ENCODE assay signal across 31 mouse cellular contexts in the genomic region with DNA sequence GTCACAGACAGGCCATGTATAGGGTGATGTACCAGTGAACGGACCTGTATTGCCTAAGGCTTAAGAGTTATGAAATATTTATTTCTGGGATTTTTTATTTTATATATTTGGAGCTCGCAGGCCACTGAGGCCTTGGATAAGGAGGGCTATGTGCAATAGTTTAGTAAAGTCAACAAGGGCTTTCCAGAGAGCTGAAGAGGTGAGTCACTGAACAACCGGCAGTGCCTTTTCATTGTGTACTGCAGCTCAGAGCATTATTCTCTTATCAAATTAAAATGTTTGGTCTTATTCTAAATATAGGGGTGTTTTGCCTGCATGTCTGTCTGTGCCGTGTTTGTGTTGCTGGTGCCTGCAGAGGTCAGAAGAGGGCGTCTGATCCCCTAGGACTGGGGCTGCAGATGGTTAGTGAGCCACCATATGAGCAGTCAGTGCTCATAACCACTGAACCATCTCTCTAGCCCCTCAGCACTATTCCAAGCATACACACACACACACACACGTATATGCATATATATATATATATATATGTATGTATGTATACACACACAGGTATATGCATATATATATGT. TPM values are rescaled to one million over a fixed set of nuclear protein-coding genes. Genes with fewer than 3 reads are reported as not detected.
DNase-seq lines count a peak whose midpoint lies in the region; ATAC-seq and TF ChIP-seq lines count a peak whose summit lies in the region.
"Had no signal": no experiment of that assay in that cellular context is flagged by ENCODE, and none has a peak within 500 bp of the region (broad histone marks: within the 10 kb centered on the region; RNA-seq: fewer than 3 reads in every experiment).

No protein-coding gene starts in this region.

- H3K9me3 ChIP-seq in intestine, postnatal 0 days (ENCODE audit: control insufficient read depth), result no peaks in the 10 kb centered on the region
- H3K9me3 ChIP-seq in intestine, embryonic 15.5 days, result no peaks in the 10 kb centered on the region
- no peaks in the 10 kb centered on the region for H3K9me3 ChIP-seq in lung, postnatal 0 days (ENCODE audit: low read length)
- no peaks in the 10 kb centered on the region for H3K9me3 ChIP-seq in stomach, embryonic 16.5 days (replicated peaks; ENCODE audit: control insufficient read depth, low read length)
- H3K9me3 ChIP-seq: forebrain, embryonic 13.5 days; G1E; heart, embryonic 13.5 days; hindbrain, embryonic 13.5 days; liver, embryonic 13.5 days; neural tube, embryonic 12.5 days had no signal

- no peaks in the 10 kb centered on the region for H3K27me3 ChIP-seq in intestine, postnatal 0 days (replicated peaks; ENCODE audit: control insufficient read depth, insufficient read depth, low read length)
- no peaks in the 10 kb centered on the region for H3K27me3 ChIP-seq in intestine, embryonic 15.5 days (replicated peaks)
- no peaks in the 10 kb centered on the region for H3K27me3 ChIP-seq in lung, postnatal 0 days (replicated peaks; ENCODE audit: insufficient read depth, low read length)
- H3K27me3 ChIP-seq in stomach, embryonic 16.5 days (ENCODE audit: control insufficient read depth, insufficient read depth, low read length), result no peaks in the 10 kb centered on the region
- H3K27me3 ChIP-seq: forebrain, embryonic 13.5 days; hindbrain, embryonic 13.5 days; neural tube, embryonic 12.5 days had no signal

- no peaks in the 10 kb centered on the region for H3K36me3 ChIP-seq in intestine, postnatal 0 days (ENCODE audit: control insufficient read depth, insufficient read depth)
- H3K36me3 ChIP-seq in intestine, embryonic 15.5 days, result no peaks in the 10 kb centered on the region
- H3K36me3 ChIP-seq in lung, postnatal 0 days (ENCODE audit: insufficient read depth, low read length), result no peaks in the 10 kb centered on the region
- H3K36me3 ChIP-seq in stomach, embryonic 16.5 days (ENCODE audit: control insufficient read depth, insufficient read depth, low read length), result no peaks in the 10 kb centered on the region
- H3K36me3 ChIP-seq: G1E; heart, embryonic 13.5 days; hindbrain, embryonic 13.5 days; liver, embryonic 13.5 days; neural tube, embryonic 12.5 days had no signal

- no peak overlapping the region for H3K9ac ChIP-seq in intestine, postnatal 0 days (ENCODE audit: low read depth, low read length)
- no peak overlapping the region for H3K9ac ChIP-seq in intestine, embryonic 15.5 days
- H3K9ac ChIP-seq in lung, postnatal 0 days (replicated peaks; ENCODE audit: low read depth), result no peak overlapping the region
- H3K9ac ChIP-seq in stomach, embryonic 16.5 days (ENCODE audit: low read length), result no peak overlapping the region
- H3K9ac ChIP-seq: forebrain, embryonic 13.5 days; heart, embryonic 13.5 days; hindbrain, embryonic 13.5 days; liver, embryonic 13.5 days; neural tube, embryonic 12.5 days had no signal

- intact Hi-C loops in heart, postnatal 36 days (cut with DNase I), result loop anchor here (5.0 to 10.0 kb wide), 3 partner anchors 39 to 319 kb away; no protein-coding TSS in a partner anchor

- H3K4me2 ChIP-seq in intestine, postnatal 0 days (replicated peaks; ENCODE audit: low read depth), result no peak overlapping the region
- H3K4me2 ChIP-seq in intestine, embryonic 15.5 days (replicated peaks), result no peak overlapping the region
- H3K4me2 ChIP-seq in lung, postnatal 0 days (replicated peaks; ENCODE audit: low read depth, low read length), result no peak overlapping the region
- H3K4me2 ChIP-seq in stomach, embryonic 16.5 days (ENCODE audit: low read depth, low read length), result no peak overlapping the region
- H3K4me2 ChIP-seq: forebrain, embryonic 13.5 days; heart, embryonic 13.5 days; hindbrain, embryonic 13.5 days; liver, embryonic 13.5 days; midbrain, embryonic 11.5 days; neural tube, embryonic 12.5 days had no signal

- H3K4me3 ChIP-seq in intestine, postnatal 0 days (ENCODE audit: low read depth, low read length), result no peak overlapping the region
- H3K4me3 ChIP-seq in intestine, embryonic 15.5 days (replicated peaks), result no peak overlapping the region
- no peak overlapping the region for H3K4me3 ChIP-seq in lung, postnatal 0 days (ENCODE audit: low read depth, low read length)
- no peak overlapping the region for H3K4me3 ChIP-seq in stomach, embryonic 16.5 days (replicated peaks; ENCODE audit: low read length)
- H3K4me3 ChIP-seq: forebrain, embryonic 13.5 days; heart, embryonic 13.5 days; hindbrain, embryonic 13.5 days; liver, embryonic 13.5 days; neural tube, embryonic 12.5 days had no signal

- TF ChIP-seq CTCF in intestine, postnatal 0 days (IDR thresholded peaks at IDR 0.05; ENCODE audit: low read depth), result peak; percentile 16; the same call in 1 of the 2 replicates
- peak; percentile 28 for TF ChIP-seq CTCF in lung, postnatal 0 days (IDR thresholded peaks at IDR 0.05)

- WGBS in intestine, postnatal 0 days, result 56% methylated on average over 6 of the region's 6 CpGs
- 66% methylated on average over 6 of the region's 6 CpGs for WGBS in intestine, embryonic 15.5 days
- 43% methylated on average over 6 of the region's 6 CpGs for WGBS in lung, postnatal 0 days
- WGBS in stomach, embryonic 16.5 days, result 53% methylated on average over 6 of the region's 6 CpGs

- H3K4me1 ChIP-seq in intestine, postnatal 0 days (replicated peaks; ENCODE audit: control insufficient read depth, insufficient read depth, low read length), result no peaks in the 10 kb centered on the region
- H3K4me1 ChIP-seq in intestine, embryonic 15.5 days (replicated peaks), result no peaks in the 10 kb centered on the region
- no peaks in the 10 kb centered on the region for H3K4me1 ChIP-seq in lung, postnatal 0 days (ENCODE audit: insufficient read depth, low read depth, low read length)
- H3K4me1 ChIP-seq in stomach, embryonic 16.5 days (ENCODE audit: control insufficient read depth, insufficient read depth, low read length), result no peaks in the 10 kb centered on the region
- H3K4me1 ChIP-seq: forebrain, embryonic 13.5 days; neural tube, embryonic 12.5 days had no signal

- DNase-seq in heart, adult 11 months, result peak; percentile 83
- no peak for DNase-seq in heart, postnatal 36 days
- peak; percentile 85 for DNase-seq in lung, postnatal 0 days (ENCODE audit: low spot score)
- DNase-seq in lung, postnatal 25 days (ENCODE audit: low spot score), result no peak
- no peak for DNase-seq in urinary bladder, postnatal 36 days (ENCODE audit: low spot score in 2 of 2)
- DNase-seq: adrenal gland, postnatal 14 days; cerebellum, adult 11 months; cerebellum, adult 9-10 months; cerebellum, postnatal 36 days; gastrocnemius, postnatal 10 days; heart, postnatal 4 days; kidney, adult 8-10 months; kidney, postnatal 4 days; left cerebral cortex, postnatal 4 days; liver, embryonic 13.5 days; lung, postnatal 36 days; right cerebral cortex, adult 18-20 months; thymus, postnatal 14 days had no signal

- no peak overlapping the region for H3K27ac ChIP-seq in intestine, postnatal 0 days (ENCODE audit: low read depth, low read length)
- H3K27ac ChIP-seq in intestine, embryonic 15.5 days, result no peak overlapping the region
- H3K27ac ChIP-seq in lung, postnatal 0 days (ENCODE audit: low read length), result no peak overlapping the region
- H3K27ac ChIP-seq in stomach, embryonic 16.5 days (ENCODE audit: low read length), result 0 out of 2 replicates have a peak overlapping the region, but pooled peaks have one; percentile 25
- H3K27ac ChIP-seq: forebrain, embryonic 13.5 days; heart, embryonic 13.5 days; hindbrain, embryonic 13.5 days; kidney, postnatal 0 days; liver, embryonic 13.5 days; neural tube, embryonic 12.5 days had no signal

- no peak for ATAC-seq in intestine, postnatal 0 days
- ATAC-seq in intestine, embryonic 15.5 days, result no peak
- peak; percentile 87 for ATAC-seq in lung, postnatal 0 days
- ATAC-seq in stomach, embryonic 16.5 days (ENCODE audit: insufficient read depth, low FRiP score), result peak; percentile 54; the same call in 1 of the 2 replicates
- ATAC-seq: forebrain, embryonic 13.5 days; inflammation-experienced regulatory T-cells, adult 6 months; midbrain, embryonic 16.5 days had no signal

- peak; percentile 32 for TF ChIP-seq EP300 in lung, postnatal 0 days (IDR thresholded peaks at IDR 0.05)

RNA-seq across cellular contexts. Expression of a gene that starts 14.5 kb away (rescaled TPM):
- total RNA-seq in heart, postnatal 36 days (2021), result 1 to 10 TPM; 4.6 to 6.3 TPM
- 1.0 and 1.4 TPM in 2 replicates for polyA plus RNA-seq in intestine, postnatal 0 days (2015; fragmentation: Nextera tagmentation; extraction: Ambion mirVana)
- 2.1 and 2.4 TPM in 2 replicates for polyA plus RNA-seq in intestine, embryonic 15.5 days (2015; fragmentation: Nextera tagmentation; extraction: Ambion mirVana)
- polyA plus RNA-seq in lung, postnatal 0 days (2015; fragmentation: Nextera tagmentation; extraction: Ambion mirVana), result 6.2 and 6.8 TPM in 2 replicates
- polyA plus RNA-seq in stomach, embryonic 16.5 days (2015; fragmentation: Nextera tagmentation; extraction: Ambion mirVana), result 3.2 and 3.8 TPM in 2 replicates
- polyA plus RNA-seq: C2C12; inflammation-experienced regulatory T-cells, adult 6 months had no signal

RNA-seq across cellular contexts. Expression of a gene that starts 56.4 kb away (rescaled TPM):
- 1 to 10 TPM in 1 of 2 experiments, under 1 TPM in 1; 0.67 to 1.7 TPM for total RNA-seq in heart, postnatal 36 days (2021)
- polyA plus RNA-seq in intestine, postnatal 0 days (2015; fragmentation: Nextera tagmentation; extraction: Ambion mirVana), result 0.22 and 0.35 TPM in 2 replicates
- polyA plus RNA-seq in intestine, embryonic 15.5 days (2015; fragmentation: Nextera tagmentation; extraction: Ambion mirVana), result 0.49 and 0.56 TPM in 2 replicates
- polyA plus RNA-seq in lung, postnatal 0 days (2015; fragmentation: Nextera tagmentation; extraction: Ambion mirVana), result 1.1 and 1.2 TPM in 2 replicates
- polyA plus RNA-seq in stomach, embryonic 16.5 days (2015; fragmentation: Nextera tagmentation; extraction: Ambion mirVana), result 0.65 and 0.79 TPM in 2 replicates

Comparison
In these comparisons a context has a peak if more than half of its experiments do, and no peak if none do; other contexts are left out.
1. DNase-seq: peak in heart, adult 11 months (single experiment) and lung, postnatal 0 days (single experiment); none in heart, postnatal 36 days (0 of 2), lung, postnatal 25 days (single experiment) and urinary bladder, postnatal 36 days (0 of 2).
2. ATAC-seq: peak in lung, postnatal 0 days (single experiment) and stomach, embryonic 16.5 days (single experiment); none in intestine, postnatal 0 days (single experiment) and intestine, embryonic 15.5 days (single experiment).